Mouse (Mus musculus): Measurements from ENCODE around the gene Myg1. TPM values are rescaled to one million over a fixed set of nuclear protein-coding genes. Genes with fewer than 3 reads are reported as not detected.

The Myg1 gene
- total and polyA plus RNA-seq, 3 experiments, result 105 to 132 (median 121) TPM

- Histone ChIP-seq H3K36me3 (replicated peaks in 1 of 2; ENCODE audit: control insufficient read depth in 1 of 2, insufficient read depth in 1 of 2, low read length in 1 of 2) (no peaks in the 10 kb centered on the region), H3K9ac (ENCODE audit: insufficient read depth, low read depth) (no peak overlapping the region), H3K27me3 (replicated peaks) (peaks cover 38% of the 10 kb centered on the region), H3K4me1 (ENCODE audit: control insufficient read depth in 1 of 2, insufficient read depth in 2 of 2) (peaks cover 6 to 10% of the 10 kb centered on the region in 2 experiments; a peak in 2 of 4 replicates), H3K79me2 (replicated peaks; ENCODE audit: control insufficient read depth, extremely low read depth, insufficient read depth, poor library complexity, severe bottlenecking) (no peaks in the 10 kb centered on the region), H3K4me2 (ENCODE audit: insufficient read depth, low read depth, poor library complexity, severe bottlenecking) (no peak overlapping the region), H3K9me3 (replicated peaks; ENCODE audit: low read length) (peaks cover 13% of the 10 kb centered on the region), H3K27ac (ENCODE audit: insufficient read depth, low read depth) (no peak overlapping the region), H3K4me3 (replicated peaks in 1 of 3; ENCODE audit: low read depth in 2 of 3, low read length in 2 of 3, poor library complexity in 1 of 3) (no peak overlapping the region)
- DNase-seq (ENCODE audit: extremely low read depth), result no peak
- dilution Hi-C loops (cut with MboI; ENCODE audit: extremely low pct_ligation_motif_present, extremely low pct_unique_long_range_greater_than_20kb, low sequenced_read_pairs), result no loop called here
- no peak for TF ChIP-seq RCOR1 (conservative IDR thresholded peaks at IDR 0.05; ENCODE audit: low read depth, low read length)
- no peak for TF ChIP-seq TBP (conservative IDR thresholded peaks at IDR 0.05; ENCODE audit: low read depth, low read length)
- TF ChIP-seq NRF1 (IDR thresholded peaks at IDR 0.05; ENCODE audit: low read depth, low read length), result no peak
- no peak for TF ChIP-seq MXI1 (IDR thresholded peaks at IDR 0.05; ENCODE audit: low read depth, low read length)
- TF ChIP-seq CTCF (conservative IDR thresholded peaks at IDR 0.05 in 1 of 2, IDR thresholded peaks at IDR 0.05 in 1 of 2; ENCODE audit: low read depth in 2 of 2, low read length in 2 of 2), result no peak
- in situ Hi-C loops (cut with MboI; ENCODE audit: low pct_ligation_motif_present, low pct_unique_long_range_greater_than_20kb, low sequenced_read_pairs), result no loop called here
Observed at GRCm38 (mm10) chr15:102355871-102356441, 24.4 kb downstream of the Myg1 start.

DNA sequence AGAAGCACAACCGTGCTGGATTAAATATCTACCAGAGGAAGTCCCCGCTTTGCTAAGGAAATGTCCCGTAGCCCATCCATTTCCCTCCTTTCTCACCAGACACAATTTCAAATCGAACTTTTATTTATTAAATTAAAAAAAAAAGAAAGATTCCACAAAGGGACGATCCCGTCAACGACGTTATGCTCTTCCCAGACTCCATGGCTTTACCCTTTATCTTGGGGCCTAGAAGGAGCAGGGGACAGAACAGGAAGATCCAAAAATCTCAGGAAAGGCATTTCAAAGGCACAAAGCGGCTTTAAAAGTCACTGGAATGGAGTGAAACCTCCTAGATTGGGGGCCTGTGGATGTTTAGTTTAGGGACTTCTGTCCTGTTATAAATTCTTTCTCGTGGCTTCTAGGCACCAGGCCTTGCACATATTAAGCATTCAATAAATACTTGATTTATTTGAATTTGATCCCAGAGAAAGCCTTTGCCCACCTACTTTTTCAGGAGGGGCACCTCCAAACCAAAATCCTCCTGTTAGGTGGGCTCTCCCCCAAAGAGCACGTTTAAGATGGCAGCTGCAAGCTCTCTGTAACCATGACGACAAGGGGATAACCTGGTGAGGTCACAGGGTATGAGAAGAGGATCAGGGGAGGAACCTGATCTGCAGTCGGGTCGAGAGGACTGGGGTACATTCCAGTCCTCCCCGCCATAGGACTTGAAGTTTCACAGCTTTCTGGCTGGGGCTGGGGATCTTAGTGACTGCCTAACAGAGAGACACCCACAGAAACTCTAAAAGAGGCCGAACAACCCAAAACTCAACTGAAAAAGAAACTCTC lies 25.2 kb downstream of the Myg1 start:
- H3K9ac ChIP-seq (ENCODE audit: insufficient read depth, low read depth), result no peak overlapping the region
- H3K4me2 ChIP-seq (ENCODE audit: insufficient read depth, low read depth, poor library complexity, severe bottlenecking), result no peak overlapping the region
- H3K27me3 ChIP-seq (replicated peaks), result peaks cover 42% of the 10 kb centered on the region
- no peak overlapping the region for H3K27ac ChIP-seq (ENCODE audit: insufficient read depth, low read depth)
- DNase-seq (ENCODE audit: extremely low read depth), result no peak
- TF ChIP-seq MXI1 (IDR thresholded peaks at IDR 0.05; ENCODE audit: low read depth, low read length) (no peak), MYC (IDR thresholded peaks at IDR 0.05; ENCODE audit: low read depth, low read length) (no peak), BHLHE40 (IDR thresholded peaks at IDR 0.05; ENCODE audit: low read depth, low read length) (no peak), MAFK (IDR thresholded peaks at IDR 0.05; ENCODE audit: insufficient replicate concordance, low read length) (no peak), NELFE (IDR thresholded peaks at IDR 0.05; ENCODE audit: low read depth, low read length) (no peak), KAT2A (IDR thresholded peaks at IDR 0.05; ENCODE audit: insufficient replicate concordance, low read length) (no peak)
- H3K4me3 ChIP-seq (replicated peaks in 1 of 3; ENCODE audit: low read depth in 2 of 3, low read length in 2 of 3, poor library complexity in 1 of 3), result no peak overlapping the region
- no peaks in the 10 kb centered on the region for H3K36me3 ChIP-seq (replicated peaks in 1 of 2; ENCODE audit: control insufficient read depth in 1 of 2, insufficient read depth in 1 of 2, low read length in 1 of 2)
- in situ Hi-C loops (cut with MboI; ENCODE audit: low pct_ligation_motif_present, low pct_unique_long_range_greater_than_20kb, low sequenced_read_pairs) (no loop called here), dilution Hi-C loops (cut with MboI; ENCODE audit: extremely low pct_ligation_motif_present, extremely low pct_unique_long_range_greater_than_20kb, low sequenced_read_pairs) (no loop called here)
- H3K4me1 ChIP-seq (ENCODE audit: control insufficient read depth in 1 of 2, insufficient read depth in 2 of 2), result 0 out of 4 replicates have a peak, but pooled peaks cover 0 to 7% of the 10 kb centered on the region in 2 experiments
- H3K9me3 ChIP-seq (replicated peaks; ENCODE audit: low read length), result peaks cover 13% of the 10 kb centered on the region
- H3K79me2 ChIP-seq (replicated peaks; ENCODE audit: control insufficient read depth, extremely low read depth, insufficient read depth, poor library complexity, severe bottlenecking), result no peaks in the 10 kb centered on the region

DNA sequence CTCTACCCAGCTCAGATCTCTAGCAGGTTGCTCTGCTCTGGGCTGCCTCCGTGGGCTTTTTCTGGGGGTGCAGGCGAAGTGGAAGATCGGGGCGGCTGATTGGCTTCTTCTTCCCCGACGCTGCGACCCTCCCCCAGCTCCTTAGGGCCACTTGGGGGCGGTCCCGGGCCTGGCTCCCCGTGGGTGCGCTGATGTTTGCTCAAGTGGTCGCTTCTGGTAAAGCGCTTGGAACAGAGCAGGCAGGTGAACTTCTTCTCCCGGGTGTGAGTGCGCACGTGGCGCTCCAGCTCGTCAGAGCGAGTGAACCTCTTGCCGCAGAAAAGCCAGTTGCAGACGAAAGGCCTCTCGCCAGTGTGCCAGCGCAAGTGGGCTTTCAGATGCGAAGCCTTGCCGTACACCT lies 26.6 kb downstream of the Myg1 start:
- Histone ChIP-seq H3K9ac (ENCODE audit: insufficient read depth, low read depth) (no peak overlapping the region), H3K4me3 (replicated peaks in 1 of 3; ENCODE audit: low read depth in 2 of 3, low read length in 2 of 3, poor library complexity in 1 of 3) (no peak overlapping the region), H3K4me2 (ENCODE audit: insufficient read depth, low read depth, poor library complexity, severe bottlenecking) (no peak overlapping the region; the same call in 1 of the 2 replicates)

More for the DNA sequence above, 26.6 kb downstream of the Myg1 start:
- TF ChIP-seq GABPA (IDR thresholded peaks at IDR 0.05; ENCODE audit: insufficient replicate concordance, low read depth, low read length) (no peak), TBP (conservative IDR thresholded peaks at IDR 0.05; ENCODE audit: low read depth, low read length) (no peak), MEF2A (IDR thresholded peaks at IDR 0.05; ENCODE audit: borderline replicate concordance, low read depth, low read length) (no peak), ETS1 (conservative IDR thresholded peaks at IDR 0.05; ENCODE audit: low read depth, low read length) (no peak), ZNF384 (IDR thresholded peaks at IDR 0.05; ENCODE audit: low read depth, low read length) (no peak), CHD1 (IDR thresholded peaks at IDR 0.05; ENCODE audit: low read depth, low read length) (no peak), HCFC1 (IDR thresholded peaks at IDR 0.05; ENCODE audit: low read depth, low read length) (no peak), E2F4 (IDR thresholded peaks at IDR 0.05; ENCODE audit: insufficient replicate concordance, low read depth, low read length) (no peak), MAFK (IDR thresholded peaks at IDR 0.05; ENCODE audit: insufficient replicate concordance, low read length) (no peak), ZMIZ1 (IDR thresholded peaks at IDR 0.05; ENCODE audit: low read depth, low read length) (no peak), BHLHE40 (IDR thresholded peaks at IDR 0.05; ENCODE audit: low read depth, low read length) (0 out of 2 replicates have a peak, but pooled peaks have one; percentile 16), MAX (IDR thresholded peaks at IDR 0.05; ENCODE audit: low read length) (no peak), CTCF (conservative IDR thresholded peaks at IDR 0.05 in 1 of 2, IDR thresholded peaks at IDR 0.05 in 1 of 2; ENCODE audit: low read depth in 2 of 2, low read length in 2 of 2) (0 out of 4 replicates have a peak, but pooled peaks of 1 of the 2 experiments have one; percentile 18)
- H3K36me3 ChIP-seq (replicated peaks in 1 of 2; ENCODE audit: control insufficient read depth in 1 of 2, insufficient read depth in 1 of 2, low read length in 1 of 2), result no peaks in the 10 kb centered on the region
- H3K27me3 ChIP-seq (replicated peaks), result peaks cover 53% of the 10 kb centered on the region
- in situ Hi-C loops (cut with MboI; ENCODE audit: low pct_ligation_motif_present, low pct_unique_long_range_greater_than_20kb, low sequenced_read_pairs), result no loop called here
- H3K27ac ChIP-seq (ENCODE audit: insufficient read depth, low read depth), result no peak overlapping the region
- DNase-seq (ENCODE audit: extremely low read depth), result no peak
- H3K4me1 ChIP-seq (ENCODE audit: control insufficient read depth in 1 of 2, insufficient read depth in 2 of 2), result peaks cover 7% of the 10 kb centered on the region in 2 experiments; a peak in 1 of 4 replicates
- dilution Hi-C loops (cut with MboI; ENCODE audit: extremely low pct_ligation_motif_present, extremely low pct_unique_long_range_greater_than_20kb, low sequenced_read_pairs), result no loop called here
- peaks cover 13% of the 10 kb centered on the region for H3K9me3 ChIP-seq (replicated peaks; ENCODE audit: low read length)
- no peaks in the 10 kb centered on the region for H3K79me2 ChIP-seq (replicated peaks; ENCODE audit: control insufficient read depth, extremely low read depth, insufficient read depth, poor library complexity, severe bottlenecking)
